Mouse (Mus musculus): ENCODE data around the gene Zscan2. TPM values are rescaled to one million over a fixed set of nuclear protein-coding genes. Genes with fewer than 3 reads are reported as not detected.

Gene Zscan2
- polyA plus RNA-seq, 1 experiment: 4.3 TPM

DNA sequence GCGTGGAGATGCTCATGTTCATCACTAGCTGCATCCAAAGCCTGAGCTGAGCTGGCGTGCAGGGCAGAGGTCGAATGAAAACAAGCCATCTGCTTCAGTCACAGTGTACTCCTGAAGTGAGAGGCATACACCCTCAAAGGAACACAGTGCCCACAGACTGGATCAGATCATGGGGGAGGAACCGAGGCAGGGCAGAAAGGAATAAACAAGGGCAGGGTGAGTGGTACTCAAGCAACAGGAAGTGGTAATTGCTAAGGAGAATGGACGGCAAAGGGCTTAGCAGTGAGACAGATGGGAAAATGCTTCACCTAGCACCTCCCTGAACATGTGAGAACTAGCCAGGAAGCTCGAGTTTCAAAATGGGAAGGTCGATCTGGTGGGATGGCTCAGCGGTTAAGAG lies 51.8 kb downstream of the Zscan2 start:
- TF ChIP-seq CTCF (IDR thresholded peaks at IDR 0.05; ENCODE audit: extremely low read depth, insufficient read depth, insufficient read length, insufficient replicate concordance) (no peak), POLR2A (IDR thresholded peaks at IDR 0.05; ENCODE audit: low read depth, low read length) (no peak)
- Histone ChIP-seq H3K4me1 (ENCODE audit: control insufficient read depth, insufficient read depth, insufficient read length) (no peaks in the 10 kb centered on the region), H3K27me3 (ENCODE audit: control insufficient read depth, insufficient read depth, low read length) (no peaks in the 10 kb centered on the region), H3K27ac (ENCODE audit: insufficient read depth, low read length) (no peak overlapping the region), H3K4me3 (ENCODE audit: extremely low read depth, insufficient read depth, insufficient read length) (no peak overlapping the region), H3K36me3 (ENCODE audit: control insufficient read depth, insufficient read depth, low read length) (peaks cover 22% of the 10 kb centered on the region)
- no peak for DNase-seq (ENCODE audit: low read depth in 1 of 2, low spot score in 2 of 2)
- WGBS: 75% methylated on average over 8 of the region's 8 CpGs

GRCm38 (mm10) chr7:80917916-80918465 lies 57.3 kb downstream of the Zscan2 start:
- Histone ChIP-seq H3K27ac (ENCODE audit: insufficient read depth, low read length) (no peak overlapping the region), H3K36me3 (ENCODE audit: control insufficient read depth, insufficient read depth, low read length) (peaks cover 26% of the 10 kb centered on the region), H3K4me3 (ENCODE audit: extremely low read depth, insufficient read depth, insufficient read length) (no peak overlapping the region), H3K4me1 (ENCODE audit: control insufficient read depth, insufficient read depth, insufficient read length) (peaks cover 4% of the 10 kb centered on the region; the same call in 1 of the 2 replicates), H3K27me3 (ENCODE audit: control insufficient read depth, insufficient read depth, low read length) (no peaks in the 10 kb centered on the region)
- 68% methylated on average over 4 of the region's 4 CpGs for WGBS
- no peak for TF ChIP-seq CTCF (IDR thresholded peaks at IDR 0.05; ENCODE audit: extremely low read depth, insufficient read depth, insufficient read length, insufficient replicate concordance)
- no peak for TF ChIP-seq POLR2A (IDR thresholded peaks at IDR 0.05; ENCODE audit: low read depth, low read length)
- DNase-seq (ENCODE audit: low read depth in 1 of 2, low spot score in 2 of 2): no peak

DNA sequence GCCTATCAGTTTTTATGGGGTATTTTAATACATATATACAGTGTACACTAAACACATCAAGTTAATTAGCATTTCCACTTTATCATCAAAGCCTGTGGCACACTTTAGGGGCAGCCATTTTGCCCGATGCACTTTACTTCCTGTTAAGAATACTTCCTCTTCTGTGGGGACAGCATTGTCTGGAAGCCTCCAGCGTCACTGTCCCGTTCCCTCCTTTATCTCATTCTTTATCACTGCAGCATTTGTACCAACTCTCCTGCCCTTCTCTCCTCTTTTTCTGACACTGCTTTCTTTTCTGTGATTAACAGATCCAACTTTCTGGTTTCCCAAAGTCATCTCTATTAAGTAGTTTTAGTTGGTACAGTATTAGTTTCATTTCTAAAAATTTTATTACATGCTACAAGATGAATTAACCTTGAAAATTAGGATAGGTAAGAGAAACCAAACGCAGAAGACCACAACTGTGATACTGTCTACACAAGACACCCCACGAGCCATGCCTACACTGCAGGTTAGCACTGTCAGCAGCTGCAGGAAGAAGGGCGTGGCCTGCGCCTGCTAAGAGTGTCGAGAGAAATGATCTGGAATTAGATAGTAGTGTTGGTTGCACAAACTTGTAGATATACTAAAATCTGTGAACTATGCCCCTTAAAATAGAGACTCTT lies 58.4 kb downstream of the Zscan2 start:
- TF ChIP-seq CTCF (IDR thresholded peaks at IDR 0.05; ENCODE audit: extremely low read depth, insufficient read depth, insufficient read length, insufficient replicate concordance) (no peak), POLR2A (IDR thresholded peaks at IDR 0.05; ENCODE audit: low read depth, low read length) (no peak)
- Histone ChIP-seq H3K27ac (ENCODE audit: insufficient read depth, low read length) (peak overlapping the region; percentile 38; the same call in 1 of the 2 replicates), H3K4me1 (ENCODE audit: control insufficient read depth, insufficient read depth, insufficient read length) (peaks cover 4% of the 10 kb centered on the region; the same call in 1 of the 2 replicates), H3K27me3 (ENCODE audit: control insufficient read depth, insufficient read depth, low read length) (no peaks in the 10 kb centered on the region), H3K4me3 (ENCODE audit: extremely low read depth, insufficient read depth, insufficient read length) (no peak overlapping the region), H3K36me3 (ENCODE audit: control insufficient read depth, insufficient read depth, low read length) (peaks cover 24% of the 10 kb centered on the region)
- DNase-seq (ENCODE audit: low read depth in 1 of 2, low spot score in 2 of 2): peak in 1 of 2 experiments; percentile 35
- 27% methylated on average over 8 of the region's 8 CpGs for WGBS

DNA sequence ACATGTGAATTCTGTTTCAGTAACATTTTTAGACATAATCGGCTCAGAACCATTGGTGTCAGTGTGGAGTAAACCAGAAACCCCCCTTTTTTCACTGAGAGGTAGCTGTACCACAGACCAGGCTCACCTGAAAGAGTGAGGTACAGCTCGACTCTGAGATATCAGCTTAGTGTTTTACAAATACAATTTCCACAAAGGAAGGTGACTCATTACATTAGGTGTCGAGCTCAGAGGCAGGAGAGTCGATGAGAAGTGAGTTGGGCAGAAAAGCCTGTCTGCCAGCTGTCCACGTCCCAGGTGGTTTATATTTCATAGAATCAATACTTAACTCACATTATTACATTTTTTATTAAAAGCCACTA lies 58.9 kb downstream of the Zscan2 start:
- no peaks in the 10 kb centered on the region for H3K27me3 ChIP-seq (ENCODE audit: control insufficient read depth, insufficient read depth, low read length)
- no peak overlapping the region for H3K27ac ChIP-seq (ENCODE audit: insufficient read depth, low read length)
- peaks cover 4% of the 10 kb centered on the region; the same call in 1 of the 2 replicates for H3K4me1 ChIP-seq (ENCODE audit: control insufficient read depth, insufficient read depth, insufficient read length)
- DNase-seq (ENCODE audit: low read depth in 1 of 2, low spot score in 2 of 2): no peak
- 71% methylated on average over 5 of the region's 5 CpGs for WGBS
- no peak overlapping the region for H3K4me3 ChIP-seq (ENCODE audit: extremely low read depth, insufficient read depth, insufficient read length)
- peaks cover 21% of the 10 kb centered on the region for H3K36me3 ChIP-seq (ENCODE audit: control insufficient read depth, insufficient read depth, low read length)
- TF ChIP-seq CTCF (IDR thresholded peaks at IDR 0.05; ENCODE audit: extremely low read depth, insufficient read depth, insufficient read length, insufficient replicate concordance) (no peak), POLR2A (IDR thresholded peaks at IDR 0.05; ENCODE audit: low read depth, low read length) (no peak)

- DNase-seq (ENCODE audit: low read depth in 1 of 2, low spot score in 2 of 2): no peak
- Histone ChIP-seq H3K4me1 (ENCODE audit: control insufficient read depth, insufficient read depth, insufficient read length) (peaks cover 3% of the 10 kb centered on the region; the same call in 1 of the 2 replicates), H3K4me3 (ENCODE audit: extremely low read depth, insufficient read depth, insufficient read length) (no peak overlapping the region), H3K27ac (ENCODE audit: insufficient read depth, low read length) (no peak overlapping the region), H3K36me3 (ENCODE audit: control insufficient read depth, insufficient read depth, low read length) (peaks cover 24% of the 10 kb centered on the region), H3K27me3 (ENCODE audit: control insufficient read depth, insufficient read depth, low read length) (no peaks in the 10 kb centered on the region)
- TF ChIP-seq POLR2A (IDR thresholded peaks at IDR 0.05; ENCODE audit: low read depth, low read length) (no peak), CTCF (IDR thresholded peaks at IDR 0.05; ENCODE audit: extremely low read depth, insufficient read depth, insufficient read length, insufficient replicate concordance) (no peak)
- 89% methylated on average over 2 of the region's 2 CpGs for WGBS
These were observed 62.4 kb downstream of the Zscan2 start for GRCm38 (mm10) chr7:80923165-80923564.

Other genes starting within 250 kb of the Zscan2 start
- gene Crtc3, start 172.0 kb upstream of the Zscan2 start, polyA plus RNA-seq (2012; rRNA removed): 19.1 and 21.3 TPM in 2 replicates
- gene Iqgap1, start 34.9 kb upstream of the Zscan2 start, polyA plus RNA-seq (2012; rRNA removed): 55.9 and 70.9 TPM in 2 replicates
- gene Wdr73, start 40.3 kb downstream of the Zscan2 start, polyA plus RNA-seq (2012; rRNA removed): 12.8 and 20.1 TPM in 2 replicates
- gene Nmb, start 44.2 kb downstream of the Zscan2 start, polyA plus RNA-seq (2012; rRNA removed): 5.3 and 5.4 TPM in 2 replicates
- gene Sec11a, start 86.9 kb downstream of the Zscan2 start, polyA plus RNA-seq (2012; rRNA removed): 36.9 and 45.3 TPM in 2 replicates
- 24.7 and 28.1 TPM in 2 replicates for gene Zfp592, start 132.8 kb downstream of the Zscan2 start, polyA plus RNA-seq (2012; rRNA removed)
- gene Alpk3, start 196.7 kb downstream of the Zscan2 start, polyA plus RNA-seq (2012; rRNA removed): 0.12 TPM in 2 replicates

Data from spleen, adult 2 months (tissue).